In the genomic region with DNA sequence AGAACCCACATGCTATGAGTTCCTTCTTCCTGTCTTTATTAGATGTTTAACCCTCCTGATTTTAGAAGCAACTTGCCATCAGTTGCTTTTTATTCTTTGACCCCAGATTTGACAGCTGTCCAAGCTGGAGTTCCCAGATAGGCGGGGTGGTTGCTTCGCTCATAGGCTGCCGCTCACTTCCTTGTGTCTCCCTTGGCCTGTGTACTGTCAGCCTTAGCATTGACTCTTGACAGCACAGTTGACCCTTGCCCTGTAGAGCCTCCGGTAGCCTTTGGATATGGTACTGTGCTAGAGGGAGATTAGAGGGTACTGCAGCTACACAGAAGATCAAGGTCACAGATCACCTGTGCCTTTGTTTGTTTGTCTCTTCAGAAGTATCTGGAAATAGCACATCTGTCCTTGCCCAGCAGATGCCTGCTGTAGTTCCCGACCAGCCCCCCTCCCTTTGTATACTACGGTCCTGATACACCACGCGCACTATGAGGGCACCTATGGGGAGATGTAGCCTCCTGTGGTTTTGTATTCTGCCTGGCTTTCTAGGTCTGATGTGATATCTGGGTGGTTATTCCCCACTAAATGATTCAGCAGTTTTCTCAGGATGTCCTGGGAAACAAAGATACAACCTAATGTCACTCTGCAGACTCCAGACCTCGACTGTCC, we compare ENCODE assay signal across 1 mouse cellular context.
TF ChIP-seq lines count a peak whose summit lies in the region.

No protein-coding gene starts in this region.

TF ChIP-seq in MEL, 35 proteins besides CTCF, POLR2A, EP300 and RAD21:
- no peak for TF ChIP-seq E2F4 (IDR thresholded peaks at IDR 0.05; ENCODE audit: borderline replicate concordance, low read depth, low read length)
- TF ChIP-seq USF2 (IDR thresholded peaks at IDR 0.05; ENCODE audit: borderline replicate concordance in 1 of 2, insufficient read depth in 1 of 2, low read depth in 1 of 2, low read length in 2 of 2), result no peak
- TF ChIP-seq RCOR1 (IDR thresholded peaks at IDR 0.05; ENCODE audit: low read depth, low read length), result no peak
- no peak; the same call in 1 of the 2 replicates for TF ChIP-seq TAL1 (IDR thresholded peaks at IDR 0.05; ENCODE audit: low read length)
- TF ChIP-seq ZKSCAN1 (IDR thresholded peaks at IDR 0.05; ENCODE audit: low read depth, low read length), result no peak
- peak; percentile 47; the same call in 1 of the 2 replicates for TF ChIP-seq ETS1 (IDR thresholded peaks at IDR 0.05; ENCODE audit: low read depth, low read length)
- no peak for TF ChIP-seq NELFE (IDR thresholded peaks at IDR 0.05; ENCODE audit: low read depth, low read length)
